ENCODE assay signal across 15 mouse cellular contexts in genomic region chr2:114228672-114229071, GRCm38 (mm10).
"Had no signal": no experiment of that assay in that cellular context is flagged by ENCODE, and none has a peak within 500 bp of the region (broad histone marks: within the 10 kb centered on the region; RNA-seq: fewer than 3 reads in every experiment).

No protein-coding gene starts in this region.

- H3K27me3 ChIP-seq: kidney, embryonic 15.5 days; liver, embryonic 13.5 days; neural tube, embryonic 13.5 days had no signal

- H3K4me1 ChIP-seq: kidney, embryonic 15.5 days; liver, embryonic 13.5 days; neural tube, embryonic 13.5 days had no signal

- H3K36me3 ChIP-seq: kidney, embryonic 15.5 days; liver, embryonic 13.5 days; neural tube, embryonic 13.5 days had no signal

- H3K9me3 ChIP-seq: kidney, embryonic 15.5 days; liver, embryonic 13.5 days; neural tube, embryonic 13.5 days had no signal

- H3K9ac ChIP-seq: kidney, embryonic 15.5 days; liver, embryonic 13.5 days; neural tube, embryonic 13.5 days had no signal

- DNase-seq: kidney, adult 8-10 months; kidney, postnatal 10 days; kidney, postnatal 36 days; layer of hippocampus, postnatal 36 days; liver, embryonic 13.5 days; lung, adult 2 months; lung, postnatal 14 days; lung, postnatal 4 days; midbrain, embryonic 14.5 days; thymus, adult 18-20 months; thymus, postnatal 36 days had no signal

- H3K4me3 ChIP-seq: kidney, embryonic 15.5 days; left cerebral cortex, adult 2 months; liver, embryonic 13.5 days; myocyte; neural tube, embryonic 13.5 days had no signal

- H3K4me2 ChIP-seq: kidney, embryonic 15.5 days; liver, embryonic 13.5 days; neural tube, embryonic 13.5 days had no signal

- H3K27ac ChIP-seq: kidney, embryonic 15.5 days; left cerebral cortex, adult 2 months; liver, embryonic 13.5 days; neural tube, embryonic 13.5 days had no signal
